ENCODE assay signal across 7 mouse cellular contexts in the genomic region with DNA sequence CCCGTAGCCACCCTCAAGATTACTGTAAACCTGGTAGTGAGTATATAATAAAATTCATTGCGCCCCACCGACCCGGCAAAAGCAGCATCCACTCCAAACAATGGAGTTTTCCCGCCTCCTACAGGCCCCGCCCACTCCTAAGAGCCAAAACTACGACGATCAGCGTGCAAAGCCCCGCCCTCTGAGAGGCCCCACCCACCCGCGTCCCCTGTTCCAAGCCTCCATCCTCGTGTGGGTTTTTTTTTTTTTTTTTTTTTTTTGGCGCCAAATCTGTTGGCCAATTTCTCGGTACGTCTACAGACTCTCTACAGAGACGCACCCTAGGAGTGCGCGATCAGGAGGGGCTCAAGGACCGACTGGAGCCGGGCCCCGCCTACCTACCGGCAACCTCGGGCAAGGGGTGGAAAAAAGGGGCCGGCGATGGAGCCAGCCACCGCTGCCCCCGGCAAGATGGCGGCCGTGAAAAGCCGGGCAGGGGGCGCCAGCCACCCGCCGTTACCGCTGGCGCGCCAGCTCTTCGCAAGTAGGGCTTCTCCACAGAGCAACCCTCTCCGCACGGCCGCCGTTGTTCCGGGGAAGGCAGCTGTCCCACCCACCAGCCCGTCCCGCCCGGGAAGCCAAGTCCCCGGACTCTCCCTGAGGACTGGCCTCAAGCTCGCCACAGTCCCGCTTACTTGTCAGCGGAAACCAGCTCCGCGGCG. TPM values are rescaled to one million over a fixed set of nuclear protein-coding genes. Genes with fewer than 3 reads are reported as not detected.
DNase-seq lines count a peak whose midpoint lies in the region.

No protein-coding gene starts in this region.

- peak; percentile 87 for DNase-seq in adrenal gland, adult 2 months
- DNase-seq in embryo, embryonic 10 days (ENCODE audit: low spot score): peak; percentile 95
- peak; percentile 78 for DNase-seq in gastrocnemius, postnatal 10 days
- DNase-seq in induced T-regulatory cell, adult 2 months (ENCODE audit: low read depth): peak; percentile 96
- DNase-seq in left cerebral cortex, postnatal 25 days (ENCODE audit: low spot score in 2 of 2): peak; percentile 32 to 57
- peak; percentile 95 for DNase-seq in mesoderm, embryonic 11.5 days (ENCODE audit: low read depth, low spot score)
- peak; percentile 31 to 35 for DNase-seq in right cerebral cortex, postnatal 36 days (ENCODE audit: low spot score in 2 of 2)

- intact Hi-C loops in left cerebral cortex, postnatal 25 days (cut with DNase I): loop anchor here (2.0 kb wide), 1 partner anchor 20 kb away; no protein-coding TSS in a partner anchor

RNA-seq across cellular contexts. Expression of a gene that starts 0.9 kb away (rescaled TPM):
- 10 to 100 TPM; 22.3 to 23.0 TPM for total RNA-seq in adrenal gland, adult 2 months (2021)
- polyA plus RNA-seq in adrenal gland, adult 2 months (2012; rRNA removed): 1.3 and 1.9 TPM in 2 replicates
- total RNA-seq in gastrocnemius, postnatal 10 days (2021): 10 to 100 TPM; 22.2 to 28.5 TPM
- total RNA-seq in left cerebral cortex, postnatal 25 days (2021): 10 to 100 TPM; 32.3 to 36.8 TPM

RNA-seq across cellular contexts. Expression of a gene that starts 24.7 kb away (rescaled TPM):
- 1,000 to 10,000 TPM in 1 of 2 experiments, 100 to 1,000 TPM in 1; 867 to 1,182 TPM for total RNA-seq in adrenal gland, adult 2 months (2021)
- 733 and 783 TPM in 2 replicates for polyA plus RNA-seq in adrenal gland, adult 2 months (2012; rRNA removed)
- total RNA-seq in gastrocnemius, postnatal 10 days (2021): 100 to 1,000 TPM; 300 to 334 TPM
- total RNA-seq in left cerebral cortex, postnatal 25 days (2021): 100 to 1,000 TPM; 396 to 420 TPM

RNA-seq across cellular contexts. Expression of a gene that starts 30.4 kb away (rescaled TPM):
- total RNA-seq in adrenal gland, adult 2 months (2021): 10 to 100 TPM; 12.8 to 13.2 TPM
- 9.1 and 9.8 TPM in 2 replicates for polyA plus RNA-seq in adrenal gland, adult 2 months (2012; rRNA removed)
- total RNA-seq in gastrocnemius, postnatal 10 days (2021): 1 to 10 TPM; 2.1 to 2.4 TPM
- total RNA-seq in left cerebral cortex, postnatal 25 days (2021): 1 to 10 TPM; 5.0 to 5.5 TPM

RNA-seq across cellular contexts. Expression of a gene that starts 58.5 kb away (rescaled TPM):
- 100 to 1,000 TPM; 703 to 816 TPM for total RNA-seq in adrenal gland, adult 2 months (2021)
- polyA plus RNA-seq in adrenal gland, adult 2 months (2012; rRNA removed): 20.2 and 21.8 TPM in 2 replicates
- total RNA-seq in gastrocnemius, postnatal 10 days (2021): 100 to 1,000 TPM; 241 to 242 TPM
- total RNA-seq in left cerebral cortex, postnatal 25 days (2021): 100 to 1,000 TPM; 158 to 160 TPM

Comparison
In these comparisons a context has a peak if more than half of its experiments do, and no peak if none do; other contexts are left out.
1. Peak in every context shown above with its lines: DNase-seq.
2. DNase-seq: peak in every context shown above with its lines; median percentile 96 in induced T-regulatory cell, adult 2 months; 95 in embryo, embryonic 10 days; 95 in mesoderm, embryonic 11.5 days; 87 in adrenal gland, adult 2 months; 78 in gastrocnemius, postnatal 10 days; 44 in left cerebral cortex, postnatal 25 days; 33 in right cerebral cortex, postnatal 36 days.